Mouse (Mus musculus): ENCODE results near the gene Chst12.

The Chst12 gene

DNA sequence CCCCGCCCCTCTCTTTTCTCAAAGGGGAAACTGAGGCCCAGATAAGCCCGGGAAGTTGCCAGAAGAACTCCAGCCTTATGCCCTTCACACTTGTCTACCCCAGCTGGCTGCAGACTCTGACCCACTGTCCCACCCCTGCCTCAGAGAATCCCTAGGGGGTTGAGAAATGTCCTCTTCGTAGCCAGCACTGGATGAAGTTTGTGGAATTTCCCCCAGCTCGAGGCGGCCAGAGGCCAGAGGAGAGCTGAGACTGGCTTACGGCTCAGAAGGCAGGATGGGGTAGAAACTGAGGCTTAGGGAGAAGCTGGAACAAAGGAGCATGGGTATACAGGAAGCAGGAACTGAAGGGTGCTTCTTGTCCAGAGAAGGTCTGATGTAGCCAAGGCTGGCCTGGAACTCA, 67.3 kb downstream of the Chst12 start:
- DNase-seq: no peak

Data from thymus, adult 18-20 months (tissue).